Mouse (Mus musculus) retina, postnatal 1 day (tissue): ENCODE results near the gene Zfp36.

Experiments used
- DNase-seq: peaks from one replicate; pipeline ENCODE4 v3.0.0-alpha.2; 2012

Zfp36 gene

DNA sequence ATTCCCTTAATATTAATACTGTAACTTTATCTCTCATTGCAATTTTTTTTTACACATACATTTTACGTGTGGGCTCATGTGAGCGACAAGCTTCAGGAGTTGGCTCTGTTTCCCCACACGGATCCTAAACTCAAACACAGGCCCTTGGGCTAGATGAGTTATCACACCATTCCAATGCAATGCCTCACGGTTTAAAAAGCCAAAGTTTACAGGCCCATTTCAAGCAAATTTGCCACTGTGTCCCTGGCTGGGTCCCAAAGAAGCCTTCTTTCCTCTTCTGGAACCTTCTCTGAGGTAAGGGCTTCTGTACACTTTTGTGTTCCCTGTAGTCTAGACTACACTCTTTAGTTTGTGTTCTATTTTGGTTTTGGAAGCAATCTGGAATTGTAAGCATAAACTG lies 45.5 kb downstream of the Zfp36 start:
- no peak for DNase-seq

DNA sequence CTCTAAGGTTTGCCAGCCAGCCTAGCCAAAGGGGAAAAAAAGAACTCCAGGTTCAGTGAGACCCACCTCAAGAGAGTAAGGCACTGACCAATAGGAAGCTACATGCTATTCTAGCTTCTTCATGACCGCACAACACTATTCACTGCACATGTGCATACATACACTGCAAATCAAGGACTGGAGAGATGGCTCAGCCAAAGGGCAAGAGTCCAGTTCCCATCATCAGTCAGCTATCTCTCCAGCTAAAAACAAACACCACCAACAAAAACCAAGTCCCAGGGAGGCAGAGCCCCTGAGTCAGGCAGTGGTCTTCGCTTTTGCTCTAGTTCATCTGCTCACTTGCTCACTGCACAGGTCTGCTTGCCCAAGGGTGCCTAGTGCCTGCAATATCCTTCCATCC lies 51.8 kb downstream of the Zfp36 start:
- DNase-seq: no peak
